Mouse (Mus musculus) lung, adult 2 months (tissue): ENCODE data around the gene Pnpla6.

ENCODE experiments used
- CTCF ChIP-seq: fragments of 200-500 bp; IDR thresholded peaks from 2 replicates; pipeline ENCODE4 v1.5.1; 2011; ENCODE audit warnings: mild to moderate bottlenecking, low read length, control low read depth; ENCODE audit not compliant: insufficient read depth
- POLR2A ChIP-seq: fragments of 200-500 bp; IDR thresholded peaks from 2 replicates; pipeline ENCODE4 v1.6.1; 2011; ENCODE audit warnings: low read depth, mild to moderate bottlenecking, control low read depth, low read length, borderline replicate concordance; ENCODE audit errors: extremely low read depth

DNA sequence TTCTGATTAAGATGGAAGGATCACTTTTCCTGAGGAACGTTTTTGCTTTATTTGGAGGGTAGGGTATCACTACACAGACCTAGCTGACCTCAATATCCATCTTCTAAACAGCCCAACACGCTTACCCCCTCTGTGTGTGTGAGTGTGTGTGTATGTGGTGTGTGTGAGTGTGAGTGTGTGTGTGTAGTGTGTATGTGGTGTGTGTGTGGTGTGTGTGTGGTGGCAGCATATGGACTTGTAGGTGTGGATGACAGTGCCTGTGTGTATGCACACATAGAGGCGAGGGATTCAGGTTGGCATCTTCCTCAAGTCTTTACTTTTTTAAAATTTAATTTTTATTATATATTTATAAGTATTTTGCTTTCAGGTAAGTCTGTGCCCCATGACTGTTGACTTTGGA lies 16.6 kb upstream of the Pnpla6 start:
- TF ChIP-seq CTCF (no peak), POLR2A (no peak)
